Mouse (Mus musculus) layer of hippocampus, postnatal 25 days (tissue): ENCODE measurements around the gene Apela. TPM values are rescaled to one million over a fixed set of nuclear protein-coding genes. Genes with fewer than 3 reads are reported as not detected.

Source experiments
- DNase-seq, 2 experiments: peaks; one replicate each; pipeline ENCODE4 v3.0.0; 2022; ENCODE audit warnings: mixed read lengths in 2 of 2, low spot score in 1 of 2; ENCODE audit errors: extremely low spot score in 1 of 2
- total RNA-seq, 2 experiments: library from RNA; stranded (reverse); gene quantifications; 2 replicates each; pipeline ENCODE4 v1.2.3; 2021

Apela gene
- total RNA-seq = under 1 TPM in 1 of 2 experiments, not detected in 1; 0.66 TPM

DNA sequence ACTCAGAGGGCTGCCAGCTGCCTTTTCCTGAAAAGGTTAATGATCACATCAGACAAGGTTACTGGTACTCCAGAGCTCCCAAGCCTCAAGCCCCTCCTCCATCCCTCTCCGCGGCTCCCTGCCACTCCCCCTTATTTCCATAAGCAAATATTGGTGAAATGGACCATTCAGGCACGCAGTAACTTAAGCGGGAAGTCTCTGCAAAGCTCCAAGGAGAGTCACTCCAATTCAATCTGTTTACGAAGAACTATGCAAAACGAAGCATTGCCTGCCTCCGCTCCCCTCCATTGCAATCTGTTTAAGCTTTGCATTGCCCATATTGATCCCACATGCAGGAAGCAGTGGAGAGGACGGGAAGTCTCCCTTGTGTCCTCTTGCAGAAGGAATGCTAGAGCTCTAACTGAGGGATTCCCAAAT lies at the start of gene Apela:
Gene Apela (minus strand): TSS at position 220 of the 417 bp plus-strand sequence.
- no peak for DNase-seq

DNA sequence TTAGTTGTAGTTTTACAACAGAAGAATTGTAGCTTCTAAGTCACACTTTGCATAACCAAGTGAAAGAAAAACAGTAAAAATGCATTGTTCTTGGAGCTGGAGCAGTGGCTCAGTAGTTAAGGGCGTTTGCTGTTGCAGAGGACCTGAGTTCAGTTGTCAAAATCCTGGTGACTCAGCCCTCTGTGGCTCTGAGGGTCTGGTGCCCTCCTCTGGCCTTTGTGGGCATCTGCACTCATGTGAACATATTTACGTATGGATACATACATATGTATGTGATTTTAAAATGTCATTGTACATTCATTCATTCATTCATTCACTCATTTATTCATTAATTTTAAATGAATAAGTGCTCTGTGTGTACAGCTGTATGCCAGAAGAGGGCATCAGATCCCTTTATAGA lies 48.5 kb upstream of the Apela start:
- no peak for DNase-seq

DNA sequence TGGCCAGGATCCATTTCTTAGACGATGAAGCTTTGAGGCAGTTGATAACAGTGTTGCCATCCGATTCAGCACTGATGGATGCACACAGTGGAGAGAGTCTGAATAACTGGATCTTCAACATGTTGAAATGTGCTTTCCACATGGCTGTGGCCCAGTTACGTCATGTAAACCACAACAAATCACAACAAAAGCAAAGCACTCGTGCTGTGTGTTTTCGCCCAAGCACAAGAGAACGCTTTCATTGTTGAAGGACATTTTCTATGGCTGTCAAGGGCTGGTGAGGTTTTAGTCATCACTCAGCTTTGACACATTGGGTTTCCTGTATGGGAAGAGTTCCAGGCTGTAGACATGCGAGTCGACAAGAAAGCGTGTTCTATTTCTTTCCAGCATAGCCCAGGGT lies 43.6 kb upstream of the Apela start:
- no peak for DNase-seq

DNA sequence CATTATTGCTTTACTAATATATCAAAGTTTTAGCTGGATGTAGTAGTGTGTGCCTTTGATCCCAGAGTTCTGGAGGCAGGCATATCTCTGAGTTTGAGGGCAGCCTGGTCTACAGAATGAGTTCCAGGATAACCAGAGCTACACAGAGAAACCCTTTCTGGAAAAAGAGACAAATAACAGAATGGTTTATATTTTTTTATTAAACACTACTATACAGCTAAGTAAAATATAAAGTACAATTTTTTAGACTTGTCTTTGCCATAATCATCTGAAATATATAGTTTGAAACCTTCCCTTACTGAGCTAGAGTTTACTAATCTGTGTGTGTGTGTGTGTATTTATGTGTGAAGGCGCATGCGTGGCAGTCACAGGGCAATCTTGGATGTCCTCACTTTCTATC lies 37.6 kb upstream of the Apela start, which contains the start of gene Gm10663:
Gene Gm10663 (plus strand): TSS at position 301 of the 400 bp plus-strand sequence.
- no peak for DNase-seq

DNA sequence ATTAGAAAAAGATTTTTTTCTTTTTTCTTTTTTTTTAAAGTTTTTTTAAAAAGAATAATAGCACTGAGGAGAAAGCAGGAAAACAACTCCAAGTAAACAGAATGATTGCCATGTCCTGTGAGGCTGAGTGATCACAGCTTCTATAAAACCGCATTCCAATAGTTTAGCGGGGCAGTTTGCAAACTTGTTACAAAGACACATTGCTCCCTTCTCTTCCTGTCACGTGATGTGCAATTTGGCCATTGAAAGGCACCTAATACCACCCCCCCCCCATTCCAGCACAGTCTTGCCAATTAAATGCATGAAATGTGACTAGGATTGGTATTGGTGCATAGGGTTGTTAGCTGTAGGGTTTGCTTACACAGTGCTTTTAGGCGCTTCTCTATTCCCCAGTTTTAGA lies 33.9 kb upstream of the Apela start:
- no peak for DNase-seq

DNA sequence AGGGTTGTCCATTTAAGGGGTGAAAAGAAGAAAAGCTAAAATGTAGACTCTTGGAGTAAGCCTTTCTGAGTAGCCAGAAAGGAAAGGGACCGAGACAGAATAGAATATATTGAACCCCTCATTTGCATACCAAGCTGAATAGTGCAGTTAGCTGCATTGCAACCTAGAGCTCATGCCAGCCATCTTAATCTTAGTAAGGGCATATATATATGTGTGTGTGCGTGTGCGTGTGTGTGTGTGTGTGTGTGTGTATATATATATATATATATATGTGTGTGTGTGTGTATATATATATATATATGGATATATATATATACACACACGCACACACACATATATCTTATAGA lies 31.3 kb upstream of the Apela start:
- no peak for DNase-seq

DNA sequence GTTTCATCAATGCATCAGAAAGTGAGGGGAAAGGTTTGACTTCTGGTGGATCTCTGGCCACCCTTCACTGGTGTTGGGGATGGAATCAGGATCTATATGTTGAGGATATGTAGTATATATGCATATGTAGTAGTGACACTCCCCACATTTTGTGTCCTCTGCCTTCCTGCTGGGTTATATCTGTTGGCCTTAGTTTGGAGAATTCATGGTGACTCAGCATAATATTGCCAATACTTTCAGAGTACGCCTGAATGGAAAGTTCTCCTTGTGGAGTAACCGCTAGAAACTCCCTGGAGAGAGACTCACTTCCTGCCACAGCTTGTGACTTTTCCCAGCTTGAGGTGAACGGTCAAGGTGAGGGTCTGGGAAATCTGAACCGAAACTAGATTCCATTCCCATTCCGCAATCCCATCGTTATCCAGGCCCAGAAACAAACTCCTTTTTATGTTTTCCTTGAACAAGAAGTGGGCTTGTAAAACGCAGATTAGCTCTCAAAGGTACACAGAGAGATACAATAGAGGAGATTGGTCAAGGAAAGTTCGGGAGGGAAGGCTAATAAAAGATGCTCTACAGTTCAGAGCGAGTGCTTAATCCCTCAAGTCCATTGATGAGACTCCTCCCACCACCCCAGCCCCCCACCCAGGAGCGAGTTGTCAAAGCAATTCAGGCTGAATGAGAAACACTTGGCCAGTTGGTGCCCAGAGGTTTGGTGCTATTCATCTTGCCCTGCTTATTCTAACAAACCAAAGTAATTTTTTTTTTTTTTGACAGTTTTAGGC lies 30.7 kb upstream of the Apela start:
- no peak for DNase-seq

DNA sequence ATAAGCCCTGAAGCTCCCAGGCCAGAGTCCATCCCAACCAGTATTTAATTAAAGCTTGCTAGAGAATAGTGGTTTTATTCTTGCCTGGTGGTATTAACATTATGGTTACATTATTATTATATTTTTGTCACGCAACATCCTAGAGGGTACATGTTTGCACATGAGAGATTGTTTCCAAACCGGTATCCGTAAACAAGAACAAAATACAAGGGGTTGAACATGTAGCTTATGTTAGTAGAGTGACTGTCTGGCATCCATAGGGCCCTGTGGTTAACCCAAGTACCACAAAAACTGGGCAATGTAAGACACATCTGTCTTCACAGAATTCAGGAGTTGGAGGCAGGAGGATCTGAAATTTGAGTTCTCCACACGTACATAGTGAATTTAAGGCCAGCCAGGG lies 29.9 kb upstream of the Apela start:
- no peak for DNase-seq

DNA sequence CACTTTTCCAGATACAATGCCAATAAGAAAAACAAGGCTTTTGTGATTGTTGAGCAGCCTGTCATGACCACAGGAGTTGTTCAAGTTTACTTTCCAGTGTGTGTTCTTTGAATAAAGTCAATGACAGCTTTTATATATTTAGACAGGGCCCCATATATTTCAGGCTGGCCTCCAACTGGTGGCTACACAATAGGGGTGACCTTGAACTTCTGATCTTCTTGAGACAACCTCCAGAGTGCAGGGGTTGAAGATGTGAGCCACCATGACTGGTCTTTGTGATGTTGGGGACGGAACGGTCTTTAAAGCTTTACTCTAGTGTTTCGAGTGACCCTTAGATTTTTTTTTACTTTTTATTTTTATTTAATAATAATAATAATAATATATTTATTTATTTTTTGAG lies 28.5 kb upstream of the Apela start:
- no peak for DNase-seq

DNA sequence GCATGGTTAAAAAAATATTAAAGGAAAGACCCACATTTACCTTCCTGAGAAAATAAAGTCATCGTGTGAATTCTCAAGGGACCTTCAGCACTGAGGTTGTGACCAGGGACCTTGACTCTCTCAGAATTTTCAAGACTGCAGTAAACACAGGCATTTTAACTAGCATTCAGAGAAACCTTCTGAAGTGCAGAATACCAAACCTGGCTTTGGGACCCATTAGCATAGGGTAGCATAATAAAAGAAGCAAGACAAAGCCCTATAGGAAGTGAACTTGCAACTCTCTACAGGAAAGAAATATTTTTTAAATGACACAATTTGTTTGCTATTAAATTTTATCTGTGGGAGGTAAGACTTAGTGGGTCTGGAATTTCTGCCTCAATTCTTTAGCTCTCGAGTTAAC lies 26.9 kb upstream of the Apela start:
- no peak for DNase-seq

DNA sequence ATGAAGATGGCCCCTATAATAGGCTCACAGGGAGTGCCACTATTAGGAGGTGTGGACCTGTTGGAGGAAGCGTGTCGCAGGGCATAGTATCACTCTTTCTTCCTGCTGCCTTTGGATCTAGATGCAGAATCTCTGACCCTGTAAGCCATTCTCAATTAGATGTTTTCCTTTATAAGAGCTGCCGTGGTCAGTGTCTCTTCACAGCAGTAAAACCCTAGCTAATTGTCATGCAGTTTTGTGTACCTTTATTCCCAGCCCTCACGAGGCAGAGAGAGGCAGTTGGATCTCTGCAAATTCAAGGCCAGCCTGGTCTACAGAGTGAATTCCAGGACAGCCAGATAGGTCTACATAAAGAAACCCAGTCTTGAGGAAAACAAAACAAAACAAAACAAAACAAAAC lies 25.1 kb upstream of the Apela start:
- no peak for DNase-seq

DNA sequence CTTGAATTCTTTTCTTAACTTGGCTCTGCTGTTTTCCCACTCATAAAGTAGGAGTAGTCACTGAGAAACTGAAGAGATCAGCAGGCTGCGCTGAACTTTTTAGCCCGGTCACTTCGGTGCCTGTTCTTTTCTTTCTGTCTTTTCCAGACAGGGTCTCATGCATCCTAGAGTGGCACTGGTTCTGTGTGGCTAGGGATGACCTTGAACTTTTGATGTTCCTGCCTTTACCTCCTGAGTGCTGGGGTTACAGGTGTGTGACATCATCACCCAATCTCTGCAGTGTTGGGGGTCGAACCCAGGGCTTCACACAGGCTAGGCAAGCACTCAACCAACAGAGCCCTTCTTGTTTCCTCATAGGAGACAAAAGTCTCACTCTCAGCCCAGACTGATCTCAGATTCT lies 19.6 kb upstream of the Apela start:
- DNase-seq = no peak

DNA sequence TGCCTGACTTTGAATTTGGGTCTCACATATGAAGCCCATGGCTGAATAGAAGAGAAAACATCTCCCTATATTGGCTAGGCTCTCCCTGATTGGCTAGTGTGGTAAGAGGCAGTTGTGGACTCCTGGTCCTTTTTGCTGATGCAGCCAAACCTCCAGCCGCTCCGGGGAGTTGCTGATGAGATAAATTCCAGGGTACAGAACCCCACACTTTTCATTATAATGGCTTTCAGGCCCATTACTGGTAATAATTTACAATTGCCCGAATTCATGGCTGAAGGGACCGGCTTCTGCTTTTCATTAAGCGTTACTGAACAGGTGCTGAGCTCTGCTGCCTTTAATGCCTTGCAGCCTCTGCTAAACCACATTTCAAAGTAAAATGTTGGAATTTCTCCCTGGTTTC lies 16.8 kb upstream of the Apela start:
- no peak for DNase-seq

DNA sequence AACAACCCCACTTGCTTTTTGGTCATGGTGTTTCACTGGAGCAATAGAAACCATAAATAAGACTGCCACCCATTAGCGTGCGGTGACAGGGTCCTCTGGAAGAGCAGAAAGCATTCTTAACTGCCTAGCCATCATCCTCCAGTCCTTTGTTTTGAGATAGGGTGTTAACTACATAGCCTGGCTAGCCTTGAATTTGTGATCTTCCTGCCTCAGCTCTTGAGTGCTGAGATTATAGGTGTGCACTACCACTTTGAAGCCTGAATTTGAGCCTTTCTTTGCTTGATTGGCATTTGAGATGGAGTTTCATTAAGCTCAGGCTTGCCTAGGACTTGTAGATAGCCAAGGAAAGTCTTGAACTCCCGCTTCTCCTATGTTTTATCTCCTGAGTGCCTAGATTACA lies 16.4 kb upstream of the Apela start:
- no peak for DNase-seq

DNA sequence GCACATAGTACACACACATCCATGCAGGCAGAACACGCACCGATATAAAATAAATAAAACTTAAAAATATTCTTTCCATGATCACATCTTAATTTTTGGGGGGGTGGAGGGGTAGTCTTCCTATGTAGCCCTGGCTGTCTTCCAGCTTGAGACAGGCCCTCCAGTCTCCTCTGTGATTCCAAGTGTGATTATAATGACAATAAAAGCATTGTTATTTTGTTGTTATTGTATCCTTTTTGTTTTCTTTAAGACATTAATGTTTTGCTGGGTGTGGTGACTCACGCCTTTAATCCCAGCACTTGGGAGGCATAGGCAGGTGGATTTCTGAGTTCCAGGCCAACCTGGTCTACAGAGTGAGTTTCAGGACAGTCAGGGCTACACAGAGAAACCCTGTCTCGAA lies 10.7 kb upstream of the Apela start:
- DNase-seq = no peak

DNA sequence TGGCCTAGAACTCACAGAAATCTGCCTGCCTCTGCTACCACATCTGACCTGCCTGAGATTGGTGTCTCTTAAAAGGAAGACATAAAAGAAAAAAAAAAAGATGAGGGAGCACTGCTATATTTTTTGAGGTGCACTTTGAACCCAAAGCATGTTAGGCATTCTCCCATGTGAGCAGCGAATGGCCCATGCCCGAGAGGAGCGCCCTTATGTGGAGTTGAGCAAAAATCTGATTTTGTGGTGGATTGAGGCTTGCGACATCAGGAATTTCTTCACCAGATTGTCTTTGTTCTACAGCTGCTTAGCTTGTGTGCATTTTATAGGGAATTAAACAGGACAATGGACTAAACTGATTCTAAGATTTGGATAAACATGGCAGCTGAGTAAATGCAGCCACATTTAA lies 10.1 kb upstream of the Apela start:
- no peak for DNase-seq

DNA sequence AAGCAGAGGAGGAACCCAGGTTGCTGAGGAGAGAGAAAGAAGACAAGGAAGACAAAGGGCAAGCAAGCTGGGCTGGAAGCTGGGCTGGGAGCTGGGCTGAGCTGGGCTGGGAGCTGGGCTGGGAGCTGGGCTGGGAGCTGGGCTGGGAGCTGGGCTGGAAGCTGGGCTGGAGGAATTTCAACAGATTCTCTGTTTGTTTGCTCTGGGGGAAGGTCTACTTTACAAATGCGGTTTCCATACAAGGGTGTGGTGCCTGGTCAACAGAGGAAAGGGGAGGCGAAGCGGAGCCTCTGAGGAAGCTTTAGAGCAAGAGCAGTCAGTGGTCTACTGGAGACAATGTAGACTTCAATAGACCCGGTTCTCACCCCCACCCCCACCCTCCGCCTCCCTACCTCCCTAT lies 9.4 kb upstream of the Apela start:
- DNase-seq = no peak

DNA sequence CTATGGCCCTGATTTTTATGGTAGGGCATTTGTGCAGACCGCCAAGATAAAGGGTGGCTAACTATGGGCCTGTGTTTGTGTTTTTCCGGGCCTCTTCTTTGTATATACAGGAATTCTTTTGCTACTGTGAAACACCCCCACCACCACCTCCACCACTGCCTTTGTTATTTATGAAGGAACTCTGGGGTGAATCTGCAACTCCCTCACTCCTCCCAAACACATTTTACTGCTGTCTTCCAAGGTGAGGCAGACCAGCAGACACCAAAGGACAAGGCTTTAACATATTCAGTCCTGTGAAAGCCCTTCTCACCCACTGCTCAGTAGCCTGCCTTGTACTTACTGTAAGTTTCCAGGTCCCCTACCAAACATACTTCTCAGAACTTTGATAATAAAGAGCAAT lies 3.0 kb downstream of the Apela start:
- no peak for DNase-seq

DNA sequence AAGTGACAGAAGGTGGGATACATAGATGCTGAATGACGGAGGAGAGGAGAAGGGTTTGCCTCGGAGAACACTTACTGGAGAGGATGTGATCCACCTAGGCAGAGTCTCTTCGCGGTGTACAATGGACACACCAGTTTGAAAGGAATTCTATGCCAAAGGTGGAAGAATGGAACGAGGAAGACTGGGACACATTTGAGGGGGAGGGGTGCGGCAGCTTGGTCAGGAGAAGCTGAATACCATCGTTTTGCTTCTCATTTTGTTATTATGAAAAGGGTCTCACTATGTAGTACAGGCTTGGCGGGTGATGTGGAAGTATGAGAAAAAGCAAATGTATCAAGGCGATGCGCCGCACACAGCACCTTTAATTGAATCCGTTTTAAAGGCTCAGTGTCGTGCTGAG lies 4.1 kb downstream of the Apela start:
- no peak for DNase-seq

DNA sequence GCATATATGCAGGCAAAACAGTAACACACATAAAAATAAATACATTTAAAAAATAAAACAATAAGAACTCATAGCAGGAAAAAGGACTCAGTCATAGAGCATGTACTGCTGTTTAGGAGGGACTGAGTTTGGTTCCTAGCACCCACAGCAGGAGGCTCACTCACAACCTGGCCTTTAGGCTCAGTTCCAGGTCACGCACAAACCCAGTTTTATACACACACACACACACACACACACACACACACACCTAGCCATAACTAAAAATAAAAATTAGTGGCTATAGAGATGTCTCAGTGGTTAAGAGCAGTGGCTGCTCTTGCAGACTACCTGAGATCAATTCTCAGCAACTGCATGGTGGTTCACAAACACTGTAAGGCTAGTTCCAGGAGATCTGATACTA lies 5.0 kb downstream of the Apela start:
- no peak for DNase-seq

DNA sequence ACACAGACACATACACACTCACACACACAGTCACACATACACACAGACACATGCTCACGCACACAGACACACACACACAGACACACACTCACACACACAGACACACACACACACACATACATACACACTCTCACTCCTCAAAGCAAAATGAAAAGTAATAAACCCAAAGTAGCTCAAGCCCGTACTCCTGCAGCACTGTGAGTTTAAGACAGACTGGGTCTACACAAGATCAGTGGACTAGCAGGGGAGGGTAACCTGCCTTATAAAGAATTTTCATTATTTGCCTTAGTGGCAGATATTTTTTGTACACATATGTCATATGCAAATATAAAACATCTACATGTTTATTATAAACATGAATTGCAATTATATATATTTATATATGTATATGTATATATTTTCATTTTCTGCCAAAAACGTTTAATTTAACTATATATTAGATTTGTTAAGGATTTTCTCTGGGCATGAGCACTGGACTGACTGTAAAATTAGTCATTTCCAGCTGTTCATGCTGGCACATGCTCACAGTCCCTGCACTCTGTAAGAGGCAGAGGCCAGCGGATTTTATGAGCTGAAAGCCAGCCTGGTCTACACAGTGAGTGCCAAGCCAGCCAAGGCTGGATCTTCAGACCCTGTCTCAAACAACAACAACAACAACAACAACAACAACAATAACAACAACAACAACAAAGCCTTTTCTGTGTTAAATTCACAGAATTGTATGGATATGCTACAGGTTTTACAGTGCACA lies 6.2 kb downstream of the Apela start:
- no peak for DNase-seq

DNA sequence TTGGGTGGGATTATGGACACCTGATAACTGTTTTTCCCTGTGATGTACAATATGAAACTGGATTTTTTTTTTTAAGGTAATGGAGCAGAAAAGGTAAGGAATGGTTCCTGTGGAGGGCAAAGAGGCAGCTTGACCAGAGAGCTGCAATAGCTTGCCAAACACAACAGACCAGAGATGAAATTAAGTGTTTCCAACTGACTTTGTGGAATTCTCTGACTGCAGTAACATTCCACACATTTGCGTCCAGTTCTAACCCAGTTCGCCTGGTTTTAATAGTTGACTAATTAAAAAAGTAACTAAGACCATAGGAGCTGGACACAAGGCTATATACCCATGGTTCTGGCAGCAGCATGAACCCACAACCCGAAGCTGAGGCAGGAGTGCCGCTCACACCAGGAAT lies 7.4 kb downstream of the Apela start:
- no peak for DNase-seq
